Mouse (Mus musculus) myocyte (in vitro differentiated cells): ENCODE results near the gene Pllp. TPM values are rescaled to one million over a fixed set of nuclear protein-coding genes. Genes with fewer than 3 reads are reported as not detected.

ENCODE experiments used
- H3K27me3 ChIP-seq: one replicate; pipeline ENCODE4 v1.6.1; 2011; ENCODE audit not compliant: control insufficient read depth, insufficient read depth, insufficient read length
- H3K36me3 ChIP-seq: one replicate; pipeline ENCODE4 v1.6.1; 2011; ENCODE audit not compliant: control insufficient read depth, insufficient read depth
- H3K4me2 ChIP-seq: one replicate; pipeline ENCODE4 v1.6.1; 2011; ENCODE audit warnings: low read depth, control low read depth
- H3K4me3 ChIP-seq: one replicate; pipeline ENCODE4 v1.5.1; 2011; ENCODE audit warnings: mild to moderate bottlenecking, control low read depth, moderate library complexity
- H3K79me2 ChIP-seq: one replicate; pipeline ENCODE4 v1.6.1; 2011; ENCODE audit not compliant: control insufficient read depth, insufficient read depth
- H3ac ChIP-seq: one replicate; pipeline ENCODE4 v1.6.1; 2011; ENCODE audit not compliant: control insufficient read depth, insufficient read length
- CEBPB ChIP-seq: IDR thresholded peaks from 2 replicates; pipeline ENCODE4 v1.6.1; 2011; ENCODE audit warnings: mild to moderate bottlenecking, moderate library complexity; ENCODE audit not compliant: poor library complexity, insufficient read depth, severe bottlenecking
- E2F4 ChIP-seq: IDR thresholded peaks from one replicate; pipeline ENCODE4 v1.6.1; 2011; ENCODE audit warnings: mild to moderate bottlenecking, control low read depth, moderate library complexity; ENCODE audit not compliant: insufficient read depth
- MAX ChIP-seq: IDR thresholded peaks from one replicate; pipeline ENCODE4 v1.6.1; 2011; ENCODE audit warnings: low read depth, mild to moderate bottlenecking, control low read depth
- MYOD1 ChIP-seq, 3 experiments: IDR thresholded peaks; one replicate each; pipeline ENCODE4 v1.6.1; 2011; ENCODE audit warnings: control low read depth in 2 of 3, low read depth in 2 of 3, mild to moderate bottlenecking in 2 of 3, moderate library complexity in 1 of 3; ENCODE audit not compliant: insufficient read length in 2 of 3, control insufficient read depth in 1 of 3
- MYOG ChIP-seq, 3 experiments: IDR thresholded peaks; one replicate each; pipeline ENCODE4 v1.6.1; 2011; ENCODE audit warnings: control low read depth in 2 of 3, low read depth in 2 of 3, mild to moderate bottlenecking in 2 of 3; ENCODE audit not compliant: insufficient read length in 2 of 3, control insufficient read depth in 1 of 3, insufficient read depth in 1 of 3
- POLR2A ChIP-seq: IDR thresholded peaks from one replicate; pipeline ENCODE4 v1.6.1; 2011; ENCODE audit warnings: low read depth, mild to moderate bottlenecking, control low read depth, moderate library complexity; ENCODE audit not compliant: insufficient read length
- POLR2AphosphoS2 ChIP-seq: IDR thresholded peaks from one replicate; pipeline ENCODE4 v1.6.1; 2011; ENCODE audit warnings: low read depth, control low read depth; ENCODE audit not compliant: insufficient read length
- REST ChIP-seq: IDR thresholded peaks from one replicate; pipeline ENCODE4 v1.6.1; 2011; ENCODE audit warnings: mild to moderate bottlenecking, control low read depth, moderate library complexity; ENCODE audit not compliant: insufficient read depth, insufficient read length
- SRF ChIP-seq: IDR thresholded peaks from one replicate; pipeline ENCODE4 v1.6.1; 2011; ENCODE audit warnings: low read depth; ENCODE audit not compliant: control insufficient read depth, insufficient read length
- TCF12 ChIP-seq: IDR thresholded peaks from one replicate; pipeline ENCODE4 v1.6.1; 2011; ENCODE audit warnings: mild to moderate bottlenecking, control low read depth; ENCODE audit not compliant: poor library complexity, insufficient read depth, severe bottlenecking
- TCF3 ChIP-seq: IDR thresholded peaks from one replicate; pipeline ENCODE4 v1.6.1; 2011; ENCODE audit warnings: low read depth, control low read depth; ENCODE audit not compliant: insufficient read length
- USF1 ChIP-seq: IDR thresholded peaks from one replicate; pipeline ENCODE4 v1.6.1; 2011; ENCODE audit warnings: low read depth, mild to moderate bottlenecking, control low read depth, moderate library complexity
- polyA plus RNA-seq: library from polyadenylated mRNA; unstranded; fragments of >200 nt; fragmentation: generic; extraction: Trizol; gene quantifications from one replicate; pipeline ENCODE4 v1.2.1, GENCODE M21; 2012; ENCODE audit warnings: missing spikeins

Gene Pllp
- polyA plus RNA-seq, 1 experiment: 0.02 TPM

- Histone ChIP-seq H3ac (no peak overlapping the region), H3K4me2 (no peak overlapping the region), H3K4me3 (no peak overlapping the region), H3K27me3 (no peaks in the 10 kb centered on the region), H3K79me2 (no peaks in the 10 kb centered on the region), H3K36me3 (peaks cover 24% of the 10 kb centered on the region)
- TF ChIP-seq CEBPB (no peak), REST (no peak), POLR2AphosphoS2 (no peak), TCF3 (no peak), POLR2A (no peak), MYOD1 (IDR thresholded peaks at IDR 0.05; ENCODE audit: control insufficient read depth in 1 of 3, insufficient read length in 2 of 3, low read depth in 2 of 3) (no peak), TCF12 (no peak), E2F4 (no peak), SRF (no peak), MYOG (IDR thresholded peaks at IDR 0.05; ENCODE audit: control insufficient read depth in 1 of 3, insufficient read depth in 1 of 3, insufficient read length in 2 of 3, low read depth in 2 of 3) (no peak), MAX (no peak), USF1 (no peak)
Observed at GRCm38 (mm10) chr8:94654994-94655393, 41.1 kb downstream of the Pllp start.

DNA sequence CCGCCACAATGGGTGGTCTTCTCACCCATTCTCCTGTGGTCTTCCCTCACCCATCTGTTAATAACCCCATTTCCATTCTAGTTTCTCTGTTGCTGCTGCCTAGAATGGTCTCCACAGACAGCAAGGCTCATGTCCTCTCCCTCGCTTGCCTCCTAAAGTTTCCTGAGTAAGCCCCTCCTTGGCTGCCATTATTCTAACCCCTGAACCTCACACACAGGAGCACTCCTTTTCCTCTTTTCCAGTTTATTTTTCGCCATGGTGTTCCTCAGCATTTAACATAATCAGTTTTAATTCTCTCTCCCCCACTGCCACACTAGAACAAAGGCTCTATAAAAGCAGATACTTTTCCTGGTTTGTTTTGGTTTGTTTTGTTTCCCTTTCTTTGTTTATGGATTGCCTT lies 43.1 kb downstream of the Pllp start:
- Histone ChIP-seq H3K79me2 (no peaks in the 10 kb centered on the region), H3K27me3 (no peaks in the 10 kb centered on the region), H3K36me3 (peaks cover 23% of the 10 kb centered on the region), H3K4me3 (no peak overlapping the region), H3K4me2 (no peak overlapping the region), H3ac (no peak overlapping the region)
- TF ChIP-seq REST: no peak
- TF ChIP-seq CEBPB: no peak
- no peak for TF ChIP-seq SRF
- no peak for TF ChIP-seq POLR2AphosphoS2
- no peak for TF ChIP-seq MYOG (IDR thresholded peaks at IDR 0.05; ENCODE audit: control insufficient read depth in 1 of 3, insufficient read depth in 1 of 3, insufficient read length in 2 of 3, low read depth in 2 of 3)

- TF ChIP-seq REST: no peak
- TF ChIP-seq MAX: no peak
- no peak for TF ChIP-seq POLR2A
- TF ChIP-seq E2F4: no peak
- TF ChIP-seq MYOD1 (IDR thresholded peaks at IDR 0.05; ENCODE audit: control insufficient read depth in 1 of 3, insufficient read length in 2 of 3, low read depth in 2 of 3): no peak
- TF ChIP-seq POLR2AphosphoS2: no peak
- TF ChIP-seq SRF: no peak
- no peak for TF ChIP-seq USF1
- TF ChIP-seq CEBPB: no peak
- TF ChIP-seq TCF3: no peak
- TF ChIP-seq TCF12: no peak
- TF ChIP-seq MYOG (IDR thresholded peaks at IDR 0.05; ENCODE audit: control insufficient read depth in 1 of 3, insufficient read depth in 1 of 3, insufficient read length in 2 of 3, low read depth in 2 of 3): no peak
- peaks cover 18% of the 10 kb centered on the region for H3K36me3 ChIP-seq
Observed at GRCm38 (mm10) chr8:94649496-94649895, 46.6 kb downstream of the Pllp start.

DNA sequence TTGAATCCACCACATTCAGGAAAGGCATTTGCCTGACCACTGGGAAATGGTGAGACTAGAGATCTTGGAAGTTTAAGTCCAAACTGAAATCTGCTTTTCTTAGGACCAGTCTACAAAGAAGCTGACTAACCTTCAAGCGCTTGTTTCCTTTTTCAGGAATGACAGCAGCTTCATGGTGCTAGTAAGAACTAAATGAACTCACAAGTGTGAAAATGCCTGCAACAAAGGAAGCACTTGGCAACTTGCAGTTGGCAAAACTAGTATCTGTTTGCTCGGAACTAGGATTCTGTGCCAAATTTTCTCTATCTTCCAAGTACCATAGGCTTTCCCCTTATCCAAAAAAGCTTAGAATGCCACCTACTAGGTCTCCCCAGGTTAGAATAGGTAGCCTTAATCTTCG lies 49.9 kb downstream of the Pllp start:
- H3K36me3 ChIP-seq: peaks cover 13% of the 10 kb centered on the region
- H3K27me3 ChIP-seq: no peaks in the 10 kb centered on the region
- H3K4me2 ChIP-seq: no peak overlapping the region
- TF ChIP-seq TCF12: no peak
- TF ChIP-seq MYOG (IDR thresholded peaks at IDR 0.05; ENCODE audit: control insufficient read depth in 1 of 3, insufficient read depth in 1 of 3, insufficient read length in 2 of 3, low read depth in 2 of 3): no peak
- TF ChIP-seq TCF3: no peak
- no peak overlapping the region for H3ac ChIP-seq
- H3K79me2 ChIP-seq: no peaks in the 10 kb centered on the region
- no peak overlapping the region for H3K4me3 ChIP-seq

More at GRCm38 (mm10) chr8:94649496-94649895, 46.6 kb downstream of the Pllp start:
- Histone ChIP-seq H3K27me3 (no peaks in the 10 kb centered on the region), H3ac (no peak overlapping the region), H3K4me3 (no peak overlapping the region), H3K4me2 (no peak overlapping the region), H3K79me2 (no peaks in the 10 kb centered on the region)

DNA sequence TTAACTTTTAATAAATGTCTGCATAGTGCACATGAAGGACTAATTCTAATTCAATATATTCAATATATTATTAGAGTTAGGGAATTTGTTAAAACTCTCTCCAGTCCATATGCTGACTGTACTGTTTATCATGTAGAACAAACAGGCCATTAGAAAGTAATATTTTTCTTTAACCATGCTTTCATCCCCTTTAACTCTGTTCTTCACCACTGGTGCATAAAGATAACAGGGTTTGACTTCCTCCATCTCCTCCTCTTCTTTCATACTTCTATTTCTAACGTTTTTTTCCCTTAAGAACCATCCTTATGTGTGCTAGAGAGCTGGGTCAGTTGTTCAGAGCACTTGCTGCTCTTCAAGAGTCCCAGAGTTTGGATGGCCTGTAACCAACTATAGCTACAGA lies 50.9 kb downstream of the Pllp start:
- Histone ChIP-seq H3K4me2 (no peak overlapping the region), H3K4me3 (no peak overlapping the region), H3ac (no peak overlapping the region), H3K27me3 (no peaks in the 10 kb centered on the region), H3K36me3 (peaks cover 23% of the 10 kb centered on the region), H3K79me2 (no peaks in the 10 kb centered on the region)
- no peak for TF ChIP-seq MYOG (IDR thresholded peaks at IDR 0.05; ENCODE audit: control insufficient read depth in 1 of 3, insufficient read depth in 1 of 3, insufficient read length in 2 of 3, low read depth in 2 of 3)
